Mouse (Mus musculus) neutrophil, adult 5-6 weeks (primary cell): ENCODE measurements around the gene Nxph1. TPM values are rescaled to one million over a fixed set of nuclear protein-coding genes. Genes with fewer than 3 reads are reported as not detected.

Experiments
- ATAC-seq: fragments of 151-379, 151-347 bp; 2 replicates; pipeline ENCODE4 v1.8.0; 2017; ENCODE audit warnings: mild to moderate bottlenecking, moderate TSS enrichment; ENCODE audit not compliant: insufficient number of reproducible peaks, poor library complexity, low FRiP score, severe bottlenecking; ENCODE audit errors: extremely low read depth
- total RNA-seq: library from RNA; stranded (forward); fragments of 200-1000 nt; gene quantifications from 2 replicates; pipeline ENCODE4 v1.2.3, GENCODE M21; 2017

The Nxph1 gene
- total RNA-seq, 1 experiment from 2014 or later = not detected

GRCm38 (mm10) chr6:8958081-8958919, 10.1 kb downstream of the Nxph1 start:
- no peak for ATAC-seq

GRCm38 (mm10) chr6:8959810-8960209, 11.6 kb downstream of the Nxph1 start:
- no peak for ATAC-seq

GRCm38 (mm10) chr6:8970576-8970975, 22.3 kb downstream of the Nxph1 start:
- no peak for ATAC-seq

GRCm38 (mm10) chr6:8979237-8979871, 31.1 kb downstream of the Nxph1 start:
- ATAC-seq = no peak

- no peak for ATAC-seq
Observed at GRCm38 (mm10) chr6:8996301-8996943, 48.2 kb downstream of the Nxph1 start.

GRCm38 (mm10) chr6:8997326-8997725, 49.1 kb downstream of the Nxph1 start:
- no peak for ATAC-seq

GRCm38 (mm10) chr6:9002686-9003085, 54.5 kb downstream of the Nxph1 start:
- ATAC-seq = no peak

- ATAC-seq = no peak
Observed at GRCm38 (mm10) chr6:9026631-9027030, 78.4 kb downstream of the Nxph1 start.

GRCm38 (mm10) chr6:9027146-9027545, 78.9 kb downstream of the Nxph1 start:
- ATAC-seq = no peak

- no peak for ATAC-seq
Observed at GRCm38 (mm10) chr6:9028501-9028900, 80.3 kb downstream of the Nxph1 start.

GRCm38 (mm10) chr6:9039286-9039685, 91.1 kb downstream of the Nxph1 start:
- ATAC-seq = no peak

- no peak for ATAC-seq
Observed at GRCm38 (mm10) chr6:9040991-9041390, 92.8 kb downstream of the Nxph1 start.

- ATAC-seq = no peak
Observed at GRCm38 (mm10) chr6:9042391-9042790, 94.2 kb downstream of the Nxph1 start.

GRCm38 (mm10) chr6:9046815-9047214, 98.6 kb downstream of the Nxph1 start:
- no peak for ATAC-seq

GRCm38 (mm10) chr6:9061261-9062105, 113.3 kb downstream of the Nxph1 start:
- ATAC-seq = no peak

GRCm38 (mm10) chr6:9066435-9066834, 118.2 kb downstream of the Nxph1 start:
- no peak for ATAC-seq

GRCm38 (mm10) chr6:9069913-9070312, 121.7 kb downstream of the Nxph1 start:
- no peak for ATAC-seq

GRCm38 (mm10) chr6:9076463-9076862, 128.2 kb downstream of the Nxph1 start:
- ATAC-seq = no peak
